11 mouse cellular contexts compared by ENCODE assay signal in the genomic region with DNA sequence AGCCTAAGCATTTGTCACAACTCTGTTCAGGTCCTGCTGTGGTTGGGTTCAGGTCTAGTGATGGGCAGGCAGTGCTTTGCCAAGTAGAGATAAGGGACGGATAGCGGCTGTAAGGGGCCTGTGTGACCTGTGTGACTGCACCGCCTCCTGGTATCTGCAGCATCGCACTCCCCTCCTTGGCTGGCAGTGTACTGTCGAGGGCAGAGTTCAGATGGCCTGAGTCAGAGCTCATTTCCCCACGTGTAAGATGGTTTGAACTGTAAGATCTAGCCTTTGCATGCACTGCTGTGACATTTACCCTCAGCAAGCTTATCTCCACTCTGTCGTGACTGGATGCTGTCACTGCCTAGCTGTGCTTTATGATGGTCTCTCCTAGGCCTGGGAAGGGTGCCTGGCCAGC. TPM values are rescaled to one million over a fixed set of nuclear protein-coding genes. Genes with fewer than 3 reads are reported as not detected.
A peak's percentile ranks its signal among the peaks of the same experiment; 100 is the strongest.
DNase-seq lines count a peak whose midpoint lies in the region; TF ChIP-seq lines count a peak whose summit lies in the region.
"Had no signal": no experiment of that assay in that cellular context is flagged by ENCODE, and none has a peak within 500 bp of the region (broad histone marks: within the 10 kb centered on the region; RNA-seq: fewer than 3 reads in every experiment).

No protein-coding gene starts in this region.

- WGBS in heart, embryonic 10.5 days, result 11% methylated on average over 7 of the region's 7 CpGs
- WGBS in liver, adult 2 months, result 8% methylated on average over 7 of the region's 7 CpGs

- H3K9ac ChIP-seq in liver, adult 2 months (ENCODE audit: low read depth, low read length), result no peak overlapping the region
- H3K9ac ChIP-seq: embryonic facial prominence, embryonic 15.5 days; stomach, embryonic 15.5 days had no signal

- no peak for DNase-seq in heart, embryonic 10.5 days (ENCODE audit: low spot score)
- no peak for DNase-seq in heart, postnatal 36 days
- peak; percentile 63 for DNase-seq in urinary bladder, postnatal 14 days (ENCODE audit: low spot score)
- no peak for DNase-seq in urinary bladder, postnatal 25 days (ENCODE audit: low spot score)
- peak; percentile 82 for DNase-seq in liver, adult 2 months (ENCODE audit: extremely low read depth, low read depth, low spot score)
- no peak for DNase-seq in lung, postnatal 4 days
- DNase-seq in frontal cortex, postnatal 10 days (ENCODE audit: low spot score in 2 of 2), result no peak
- no peak for DNase-seq in layer of hippocampus, adult 9-11 months
- DNase-seq: gastrocnemius, postnatal 36 days had no signal

- H3K4me3 ChIP-seq in heart, embryonic 10.5 days, result 0 out of 2 replicates have a peak overlapping the region, but pooled peaks have one; percentile 16
- H3K4me3 ChIP-seq in liver, adult 2 months (ENCODE audit: insufficient read depth, low read depth, low read length), result no peak overlapping the region
- H3K4me3 ChIP-seq: embryonic facial prominence, embryonic 15.5 days; stomach, embryonic 15.5 days had no signal

- TF ChIP-seq CTCF in liver, adult 2 months (IDR thresholded peaks at IDR 0.05; ENCODE audit: low read depth, low read length), result no peak

- TF ChIP-seq POLR2A in liver, adult 2 months (IDR thresholded peaks at IDR 0.05; ENCODE audit: extremely low read depth, insufficient read depth, low read length), result no peak

- peaks cover 90% of the 10 kb centered on the region for H3K4me1 ChIP-seq in heart, embryonic 10.5 days
- H3K4me1 ChIP-seq in liver, adult 2 months (ENCODE audit: control insufficient read depth, insufficient read depth, low read length), result peaks cover 14% of the 10 kb centered on the region

- peaks cover 9% of the 10 kb centered on the region; the same call in 1 of the 2 replicates for H3K36me3 ChIP-seq in heart, embryonic 10.5 days
- no peaks in the 10 kb centered on the region for H3K36me3 ChIP-seq in liver, adult 2 months (ENCODE audit: control insufficient read depth, insufficient read depth, low read length)
- H3K36me3 ChIP-seq: embryonic facial prominence, embryonic 15.5 days; stomach, embryonic 15.5 days had no signal

- H3K79me2 ChIP-seq in liver, adult 2 months (ENCODE audit: control insufficient read depth, insufficient read depth, low read length), result peaks cover 35% of the 10 kb centered on the region; the same call in 1 of the 2 replicates

- intact Hi-C loops in heart, postnatal 36 days (cut with DNase I), result no loop called here

- no peaks in the 10 kb centered on the region for H3K27me3 ChIP-seq in heart, embryonic 10.5 days (ENCODE audit: insufficient read depth, poor library complexity, severe bottlenecking)
- H3K27me3 ChIP-seq in liver, adult 2 months (ENCODE audit: control insufficient read depth, insufficient read depth, low read length), result no peaks in the 10 kb centered on the region
- H3K27me3 ChIP-seq: embryonic facial prominence, embryonic 15.5 days; stomach, embryonic 15.5 days had no signal

- peak overlapping the region; percentile 81; the same call in 1 of the 2 replicates for H3K27ac ChIP-seq in heart, embryonic 10.5 days
- H3K27ac ChIP-seq in liver, adult 2 months (replicated peaks; ENCODE audit: insufficient read depth, low read depth, low read length), result no peak overlapping the region

- no peaks in the 10 kb centered on the region for H3K9me3 ChIP-seq in heart, embryonic 10.5 days
- H3K9me3 ChIP-seq: embryonic facial prominence, embryonic 15.5 days; stomach, embryonic 15.5 days had no signal

RNA-seq across cellular contexts. Expression of a gene that starts 48.4 kb away (rescaled TPM):
- 47.5 and 61.3 TPM in 2 replicates for polyA plus RNA-seq in heart, embryonic 10.5 days (2016; fragmentation: Nextera tagmentation; extraction: Ambion mirVana)
- total RNA-seq in heart, postnatal 36 days (2021), result 100 to 1,000 TPM; 125 to 130 TPM
- 15.8 and 19.3 TPM in 2 replicates for total RNA-seq in liver, adult 2 months (2014; rRNA removed)
- polyA plus RNA-seq in liver, adult 2 months (2012; rRNA removed), result 11.0 and 12.4 TPM in 2 replicates

Comparison
In these comparisons a context has a peak if more than half of its experiments do, and no peak if none do; other contexts are left out.
1. DNase-seq: peak in urinary bladder, postnatal 14 days (single experiment) and liver, adult 2 months (single experiment); none in heart, embryonic 10.5 days (single experiment), heart, postnatal 36 days (0 of 2), urinary bladder, postnatal 25 days (single experiment), lung, postnatal 4 days (0 of 2), frontal cortex, postnatal 10 days (0 of 2) and layer of hippocampus, adult 9-11 months (single experiment).